Mouse (Mus musculus) liver, postnatal 0 days (tissue): ENCODE measurements at regions not wholly inside any gene's neighbourhood (a gene's known extent, or its start where the extent isn't known, plus 50 kb on each side); places are given as distances from the start of the nearest gene placed in this dataset.

Experiments used
- CTCF ChIP-seq: sonication (generic); IDR thresholded peaks from 2 replicates; pipeline ENCODE4 v1.5.1; 2016; ENCODE audit warnings: antibody characterized with exemption, low read depth
- EP300 ChIP-seq: IDR thresholded peaks from 2 replicates; pipeline ENCODE4 v1.6.1; 2016; ENCODE audit warnings: antibody characterized with exemption, low read depth, mild to moderate bottlenecking

DNA sequence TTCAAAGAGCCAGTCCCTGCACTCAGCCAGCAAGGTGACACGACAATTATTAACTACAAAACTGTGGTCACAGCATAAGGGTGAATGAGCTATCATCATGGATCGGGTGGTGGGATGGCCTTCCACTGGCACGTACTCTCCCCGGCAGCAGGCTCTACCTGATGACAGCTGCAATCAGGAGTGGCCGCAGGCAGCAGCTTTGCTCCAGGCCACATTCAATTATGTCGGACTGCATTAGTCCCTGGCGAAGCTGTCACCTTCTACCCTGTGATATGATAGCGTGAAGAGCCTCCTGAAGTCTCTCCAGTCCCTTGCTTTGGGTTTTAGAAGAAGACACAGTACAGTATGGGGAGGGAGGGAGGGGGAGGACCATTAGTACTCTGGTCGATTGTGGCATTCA lies 141.4 kb upstream of the Tfap2d start:
- TF ChIP-seq CTCF, result no peak
- no peak for TF ChIP-seq EP300
